Mouse (Mus musculus): Measurements from ENCODE around the gene Cobl. TPM values are rescaled to one million over a fixed set of nuclear protein-coding genes. Genes with fewer than 3 reads are reported as not detected.
A peak's percentile ranks its signal among the peaks of the same experiment; 100 is the strongest.

Cobl gene
- polyA plus RNA-seq, 1 experiment from 2014 or later, result 3.6 TPM

- Histone ChIP-seq H3K4me1 (peaks cover 7% of the 10 kb centered on the region), H3K4me3 (no peak overlapping the region), H3K4me2 (no peak overlapping the region), H3K9me3 (replicated peaks) (no peaks in the 10 kb centered on the region), H3K27ac (no peak overlapping the region), H3K36me3 (ENCODE audit: poor library complexity, severe bottlenecking) (no peaks in the 10 kb centered on the region), H3K27me3 (peaks cover 28% of the 10 kb centered on the region), H3K9ac (no peak overlapping the region)
- ATAC-seq, result no peak
- WGBS, result 92% methylated on average over 2 of the region's 2 CpGs
Observed at GRCm38 (mm10) chr11:12467217-12467616, 2.5 kb upstream of the Cobl start.

- Histone ChIP-seq H3K9ac (no peak overlapping the region), H3K36me3 (ENCODE audit: poor library complexity, severe bottlenecking) (no peaks in the 10 kb centered on the region), H3K4me2 (no peak overlapping the region), H3K4me3 (no peak overlapping the region), H3K4me1 (peaks cover 7% of the 10 kb centered on the region), H3K27me3 (peaks cover 31% of the 10 kb centered on the region), H3K9me3 (replicated peaks) (no peaks in the 10 kb centered on the region), H3K27ac (no peak overlapping the region)
- ATAC-seq, result no peak
- 85% methylated on average over 1 of the region's 1 CpGs for WGBS
Observed at GRCm38 (mm10) chr11:12466606-12467005, 1.8 kb upstream of the Cobl start.

- Histone ChIP-seq H3K4me2 (peak overlapping the region; percentile 96), H3K27me3 (peaks cover 31% of the 10 kb centered on the region), H3K9ac (peak overlapping the region; percentile 74; the same call in 1 of the 2 replicates), H3K4me3 (peak overlapping the region; percentile 70), H3K4me1 (peaks cover 7% of the 10 kb centered on the region), H3K36me3 (ENCODE audit: poor library complexity, severe bottlenecking) (no peaks in the 10 kb centered on the region), H3K27ac (no peak overlapping the region), H3K9me3 (replicated peaks) (no peaks in the 10 kb centered on the region)
- 0 out of 2 replicates have a peak, but pooled peaks have one; percentile 9 for ATAC-seq
- WGBS, result 52% methylated on average over 1 of the region's 1 CpGs
Observed at GRCm38 (mm10) chr11:12465229-12465628, 469 bp upstream of the Cobl start.

GRCm38 (mm10) chr11:12463615-12464170 lies 1.1 kb downstream of the Cobl start:
- 62% methylated on average over 13 of the region's 13 CpGs for WGBS
- peaks cover 31% of the 10 kb centered on the region for H3K27me3 ChIP-seq
- H3K27ac ChIP-seq, result no peak overlapping the region
- no peak for ATAC-seq
- H3K4me3 ChIP-seq, result peak overlapping the region; percentile 70
- H3K36me3 ChIP-seq (ENCODE audit: poor library complexity, severe bottlenecking), result no peaks in the 10 kb centered on the region
- peak overlapping the region; percentile 74; the same call in 1 of the 2 replicates for H3K9ac ChIP-seq
- peaks cover 18% of the 10 kb centered on the region for H3K4me1 ChIP-seq
- H3K4me2 ChIP-seq, result peak overlapping the region; percentile 96
- no peaks in the 10 kb centered on the region for H3K9me3 ChIP-seq (replicated peaks)

- 47% methylated on average over 7 of the region's 7 CpGs for WGBS
- H3K4me2 ChIP-seq, result no peak overlapping the region
- H3K36me3 ChIP-seq (ENCODE audit: poor library complexity, severe bottlenecking), result no peaks in the 10 kb centered on the region
- no peak overlapping the region for H3K27ac ChIP-seq
- H3K9ac ChIP-seq, result no peak overlapping the region
- peaks cover 22% of the 10 kb centered on the region for H3K4me1 ChIP-seq
- no peaks in the 10 kb centered on the region for H3K9me3 ChIP-seq (replicated peaks)
- peaks cover 29% of the 10 kb centered on the region for H3K27me3 ChIP-seq
- ATAC-seq, result peak; percentile 69
- no peak overlapping the region for H3K4me3 ChIP-seq
Observed at GRCm38 (mm10) chr11:12459781-12460581, 4.8 kb downstream of the Cobl start.

GRCm38 (mm10) chr11:12458814-12459213 lies 5.9 kb downstream of the Cobl start:
- H3K27me3 ChIP-seq, result peaks cover 19% of the 10 kb centered on the region
- H3K4me2 ChIP-seq, result no peak overlapping the region
- no peak overlapping the region for H3K4me3 ChIP-seq
- no peak overlapping the region for H3K9ac ChIP-seq
- H3K36me3 ChIP-seq (ENCODE audit: poor library complexity, severe bottlenecking), result no peaks in the 10 kb centered on the region
- 81% methylated on average over 3 of the region's 3 CpGs for WGBS
- H3K27ac ChIP-seq, result no peak overlapping the region
- H3K4me1 ChIP-seq, result peaks cover 16% of the 10 kb centered on the region
- ATAC-seq, result no peak
- H3K9me3 ChIP-seq (replicated peaks), result no peaks in the 10 kb centered on the region

GRCm38 (mm10) chr11:12458392-12458791 lies 6.4 kb downstream of the Cobl start:
- no peak overlapping the region for H3K27ac ChIP-seq
- H3K27me3 ChIP-seq, result peaks cover 15% of the 10 kb centered on the region; the same call in 1 of the 2 replicates
- 90% methylated on average over 2 of the region's 2 CpGs for WGBS

GRCm38 (mm10) chr11:12448101-12448500 lies 16.7 kb downstream of the Cobl start:
- Histone ChIP-seq H3K27me3 (no peaks in the 10 kb centered on the region), H3K4me1 (peaks cover 6% of the 10 kb centered on the region), H3K9ac (no peak overlapping the region), H3K9me3 (replicated peaks) (no peaks in the 10 kb centered on the region), H3K36me3 (ENCODE audit: poor library complexity, severe bottlenecking) (no peaks in the 10 kb centered on the region), H3K27ac (no peak overlapping the region), H3K4me2 (no peak overlapping the region), H3K4me3 (no peak overlapping the region)
- ATAC-seq, result no peak
- WGBS, result 88% methylated on average over 3 of the region's 3 CpGs

More at GRCm38 (mm10) chr11:12458392-12458791, 6.4 kb downstream of the Cobl start:
- H3K4me1 ChIP-seq, result peaks cover 14% of the 10 kb centered on the region; the same call in 1 of the 2 replicates
- H3K9me3 ChIP-seq (replicated peaks), result no peaks in the 10 kb centered on the region
- no peak overlapping the region for H3K9ac ChIP-seq
- no peak for ATAC-seq
- no peak overlapping the region for H3K4me2 ChIP-seq
- H3K36me3 ChIP-seq (ENCODE audit: poor library complexity, severe bottlenecking), result no peaks in the 10 kb centered on the region
- no peak overlapping the region for H3K4me3 ChIP-seq

- H3K9ac ChIP-seq, result no peak overlapping the region
- no peaks in the 10 kb centered on the region for H3K9me3 ChIP-seq (replicated peaks)
- 29% methylated on average over 2 of the region's 2 CpGs for WGBS
- H3K4me3 ChIP-seq, result no peak overlapping the region
- no peak overlapping the region for H3K27ac ChIP-seq
- H3K27me3 ChIP-seq, result no peaks in the 10 kb centered on the region
- peaks cover 6% of the 10 kb centered on the region for H3K4me1 ChIP-seq
- ATAC-seq, result no peak
- no peak overlapping the region for H3K4me2 ChIP-seq
- no peaks in the 10 kb centered on the region for H3K36me3 ChIP-seq (ENCODE audit: poor library complexity, severe bottlenecking)
Observed at GRCm38 (mm10) chr11:12445222-12445621, 19.5 kb downstream of the Cobl start.

GRCm38 (mm10) chr11:12444215-12444614 lies 20.5 kb downstream of the Cobl start:
- no peak overlapping the region for H3K27ac ChIP-seq
- 94% methylated on average over 2 of the region's 2 CpGs for WGBS
- no peaks in the 10 kb centered on the region for H3K36me3 ChIP-seq (ENCODE audit: poor library complexity, severe bottlenecking)
- no peak overlapping the region for H3K9ac ChIP-seq
- H3K4me3 ChIP-seq, result no peak overlapping the region
- no peaks in the 10 kb centered on the region for H3K27me3 ChIP-seq
- H3K9me3 ChIP-seq (replicated peaks), result no peaks in the 10 kb centered on the region
- peaks cover 6% of the 10 kb centered on the region for H3K4me1 ChIP-seq
- H3K4me2 ChIP-seq, result no peak overlapping the region
- no peak for ATAC-seq

- no peaks in the 10 kb centered on the region for H3K27me3 ChIP-seq
- no peaks in the 10 kb centered on the region for H3K36me3 ChIP-seq (ENCODE audit: poor library complexity, severe bottlenecking)
- H3K9me3 ChIP-seq (replicated peaks), result no peaks in the 10 kb centered on the region
- H3K4me3 ChIP-seq, result no peak overlapping the region
- no peak for ATAC-seq
- WGBS, result 32% methylated on average over 4 of the region's 4 CpGs
- H3K9ac ChIP-seq, result no peak overlapping the region
- H3K27ac ChIP-seq, result no peak overlapping the region
- H3K4me2 ChIP-seq, result no peak overlapping the region
- H3K4me1 ChIP-seq, result peaks cover 6% of the 10 kb centered on the region
Observed at GRCm38 (mm10) chr11:12443614-12444013, 21.1 kb downstream of the Cobl start.

GRCm38 (mm10) chr11:12443185-12443584 lies 21.6 kb downstream of the Cobl start:
- H3K27me3 ChIP-seq, result no peaks in the 10 kb centered on the region
- 61% methylated on average over 5 of the region's 5 CpGs for WGBS
- ATAC-seq, result no peak

More at GRCm38 (mm10) chr11:12443185-12443584, 21.6 kb downstream of the Cobl start:
- Histone ChIP-seq H3K9me3 (replicated peaks) (no peaks in the 10 kb centered on the region), H3K9ac (no peak overlapping the region), H3K4me3 (no peak overlapping the region), H3K4me1 (peaks cover 6% of the 10 kb centered on the region), H3K27ac (no peak overlapping the region), H3K36me3 (ENCODE audit: poor library complexity, severe bottlenecking) (no peaks in the 10 kb centered on the region), H3K4me2 (no peak overlapping the region)

Data from forebrain, embryonic 13.5 days (tissue).